Mouse (Mus musculus) brain, embryonic 14.5 days (tissue): Measurements from ENCODE around the gene Hs3st3a1. TPM values are rescaled to one million over a fixed set of nuclear protein-coding genes. Genes with fewer than 3 reads are reported as not detected.

Source experiments
- DNase-seq: peaks from one replicate; pipeline ENCODE4 v3.0.0-alpha.2; 2011; ENCODE audit warnings: low read depth
- CTCF ChIP-seq: fragments of 200-500 bp; IDR thresholded peaks from 2 replicates; pipeline ENCODE4 v1.5.1; 2012; ENCODE audit warnings: inconsistent platforms, mild to moderate bottlenecking, moderate library complexity, borderline replicate concordance; ENCODE audit not compliant: insufficient read depth, insufficient read length; ENCODE audit errors: extremely low read depth
- POLR2A ChIP-seq: fragments of 200-500 bp; IDR thresholded peaks from 2 replicates; pipeline ENCODE4 v1.6.1; 2012; ENCODE audit warnings: mild to moderate bottlenecking, inconsistent platforms, borderline replicate concordance; ENCODE audit not compliant: poor library complexity, insufficient read depth, insufficient read length, severe bottlenecking; ENCODE audit errors: extremely low read depth
- polyA plus RNA-seq: library from polyadenylated mRNA; depleted of rRNA; stranded (reverse); fragments of >200 nt; gene quantifications from 2 replicates; pipeline ENCODE4 v1.2.3, GENCODE M21; 2012; rRNA removed

Gene Hs3st3a1
- 1.4 and 2.6 TPM in 2 replicates for polyA plus RNA-seq

DNA sequence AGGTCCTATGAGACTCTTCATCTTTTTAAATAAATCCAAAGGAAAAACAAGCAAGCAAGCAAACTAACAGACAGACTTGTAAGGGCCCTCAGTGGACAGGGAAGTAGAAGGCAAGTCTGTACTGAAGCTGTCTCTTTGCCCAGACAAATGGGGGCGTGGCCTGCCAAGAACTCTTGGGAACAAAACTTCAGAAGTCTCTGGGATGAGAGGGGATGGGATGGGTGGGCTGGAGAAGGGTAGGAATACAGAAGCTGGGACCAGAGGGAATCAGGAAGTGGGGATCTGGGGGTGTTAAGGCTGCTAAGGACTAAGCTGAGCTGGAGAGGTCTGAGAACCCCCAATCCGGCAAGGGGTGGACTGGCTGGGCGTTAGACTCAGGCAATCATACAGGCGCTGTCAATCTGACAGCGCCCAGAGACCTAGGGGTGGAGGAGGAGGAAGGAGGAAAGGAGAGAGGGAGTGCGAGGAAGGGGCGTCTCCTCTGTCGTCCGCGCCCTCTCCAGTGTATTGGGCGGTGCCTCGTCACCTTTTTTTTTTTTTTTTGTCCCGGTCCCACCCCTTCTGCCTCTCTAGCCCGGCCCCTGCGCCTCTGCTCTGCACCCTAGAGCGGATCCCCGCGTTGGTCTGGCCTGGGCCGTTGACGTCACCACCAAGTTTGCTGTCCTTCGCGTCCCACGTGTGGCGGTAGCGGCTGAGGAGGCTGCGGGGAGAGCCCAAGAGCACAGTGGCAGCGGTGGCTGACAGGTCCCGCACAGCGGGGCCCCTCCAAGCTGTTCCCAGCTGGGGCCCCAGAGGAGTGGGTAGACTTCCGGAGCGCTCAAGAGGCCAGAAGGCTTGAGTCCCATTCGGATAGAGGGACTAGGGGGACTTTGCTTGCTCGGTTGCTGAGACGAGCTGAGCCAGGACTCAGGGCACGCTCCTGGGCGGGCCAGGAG, at the start of gene Hs3st3a1:
TSS of gene Hs3st3a1 (plus strand) at position 722 of the 935 bp plus-strand sequence.
- no peak for TF ChIP-seq POLR2A
- no peak for TF ChIP-seq CTCF
- peak; percentile 74 for DNase-seq

DNA sequence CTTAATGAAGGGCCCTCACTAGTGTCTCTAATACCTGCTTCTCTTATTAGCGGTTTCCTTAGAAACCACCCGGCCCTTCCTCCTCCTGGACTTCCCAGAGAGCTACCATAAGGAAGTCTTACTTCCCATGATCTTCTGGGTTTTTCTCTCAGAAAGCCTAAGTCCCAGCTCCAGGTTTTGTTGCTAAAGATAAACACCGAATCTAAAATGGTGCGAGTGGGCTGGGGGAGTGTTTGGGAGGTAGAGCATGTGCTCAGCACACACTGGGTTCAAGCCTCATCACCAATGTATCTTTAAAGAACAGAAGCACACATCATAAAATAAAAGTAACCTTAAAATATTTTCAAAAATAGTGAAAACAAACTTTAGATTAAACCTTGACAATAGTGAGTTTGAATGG, 48.8 kb upstream of the Hs3st3a1 start:
- no peak for DNase-seq
- TF ChIP-seq POLR2A (no peak), CTCF (no peak)

DNA sequence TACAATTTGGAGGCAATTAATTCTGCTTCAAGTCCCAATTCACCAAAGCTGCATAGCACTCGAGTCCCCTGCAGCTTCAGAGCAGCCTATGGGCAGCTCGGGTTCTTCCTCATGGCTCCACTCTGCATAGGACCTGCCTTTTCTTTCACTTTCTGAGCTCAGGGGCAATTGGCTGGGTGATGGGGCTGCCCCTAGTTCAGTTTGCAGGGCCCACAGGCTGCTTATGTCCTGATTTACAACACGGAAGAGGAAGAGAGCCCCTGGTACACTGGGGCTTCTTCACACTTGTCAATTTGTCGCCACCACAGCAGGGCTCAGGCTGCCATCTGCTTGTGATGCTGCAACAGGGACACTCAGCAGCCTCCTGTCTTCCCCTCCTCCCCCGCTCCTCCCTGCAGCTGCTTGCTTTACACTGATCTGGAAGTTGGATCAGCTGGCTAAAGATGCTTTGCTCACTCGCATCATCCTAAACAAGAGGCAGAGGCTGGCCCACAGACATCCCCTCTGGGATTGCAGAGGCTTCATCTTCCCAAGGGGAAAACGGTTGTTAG, 38.7 kb upstream of the Hs3st3a1 start:
- no peak for TF ChIP-seq CTCF
- no peak for TF ChIP-seq POLR2A
- DNase-seq = peak; percentile 93

DNA sequence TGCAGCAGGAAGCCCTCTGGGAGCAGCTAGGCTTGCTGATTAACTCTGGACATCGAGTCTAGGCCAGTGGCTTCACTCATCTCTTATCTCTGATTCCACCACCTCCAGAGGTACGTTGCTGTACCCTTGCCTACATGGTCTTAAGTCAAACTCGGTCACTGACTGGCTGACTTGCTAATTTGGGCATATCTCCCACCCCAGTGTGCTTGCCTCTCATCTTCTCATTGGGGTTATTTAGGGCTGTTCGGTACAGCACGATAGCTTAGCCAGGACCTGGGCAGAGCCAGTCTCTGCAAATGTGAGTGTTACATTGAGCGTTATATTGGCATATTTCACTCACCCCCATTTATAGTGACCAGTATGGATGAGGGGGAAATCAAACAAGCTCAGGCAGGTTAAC, 38.2 kb upstream of the Hs3st3a1 start:
- TF ChIP-seq POLR2A = no peak
- TF ChIP-seq CTCF = no peak
- DNase-seq = no peak

DNA sequence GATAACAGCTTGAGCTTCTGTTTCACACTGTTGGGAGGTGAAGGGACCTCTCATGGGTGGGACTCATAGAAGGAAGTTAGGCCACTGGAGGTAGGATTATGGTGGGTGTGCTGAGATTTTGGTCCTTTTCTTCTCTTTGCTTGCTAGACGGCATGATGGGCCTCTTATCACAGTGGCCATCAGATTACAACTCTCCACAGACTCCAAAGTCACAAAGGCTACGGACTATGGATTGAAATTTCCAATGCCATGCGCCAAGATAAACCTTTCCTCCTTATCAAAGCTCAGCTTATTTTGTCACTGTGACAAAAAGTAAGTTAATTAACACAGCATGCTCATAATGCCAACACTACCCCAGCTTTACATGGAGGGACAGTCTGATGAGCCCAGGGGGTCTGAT, 37.5 kb upstream of the Hs3st3a1 start:
- no peak for TF ChIP-seq CTCF
- TF ChIP-seq POLR2A = no peak
- DNase-seq = no peak

DNA sequence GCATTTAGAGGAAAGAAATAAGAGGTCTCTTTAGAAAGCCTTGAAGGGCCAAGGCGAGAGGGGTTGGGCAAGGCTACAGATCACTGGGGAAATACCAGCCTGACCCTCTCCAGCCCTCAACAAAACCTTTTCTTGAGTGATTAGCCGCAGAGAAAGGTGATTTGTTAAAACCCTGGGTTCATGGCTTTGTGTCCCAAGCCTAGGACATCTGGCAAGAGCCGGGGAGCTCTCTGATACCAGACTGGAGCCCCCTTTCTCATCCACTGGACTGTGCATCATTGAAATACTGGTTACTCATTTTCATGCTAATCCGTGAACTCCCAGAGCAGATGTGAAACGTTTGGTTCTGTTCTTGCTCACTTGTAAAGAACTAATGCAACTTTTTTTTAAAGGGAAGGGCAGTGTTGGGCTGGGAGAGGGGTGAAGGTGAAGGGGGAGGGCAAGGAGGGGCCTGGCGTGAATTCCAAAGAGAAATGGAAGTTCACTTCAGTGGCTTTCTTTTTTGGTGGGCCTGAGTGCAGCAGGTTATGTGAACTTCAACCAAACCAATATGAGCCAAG, 34.5 kb upstream of the Hs3st3a1 start:
- peak; percentile 62 for DNase-seq
- TF ChIP-seq CTCF (no peak), POLR2A (no peak)

DNA sequence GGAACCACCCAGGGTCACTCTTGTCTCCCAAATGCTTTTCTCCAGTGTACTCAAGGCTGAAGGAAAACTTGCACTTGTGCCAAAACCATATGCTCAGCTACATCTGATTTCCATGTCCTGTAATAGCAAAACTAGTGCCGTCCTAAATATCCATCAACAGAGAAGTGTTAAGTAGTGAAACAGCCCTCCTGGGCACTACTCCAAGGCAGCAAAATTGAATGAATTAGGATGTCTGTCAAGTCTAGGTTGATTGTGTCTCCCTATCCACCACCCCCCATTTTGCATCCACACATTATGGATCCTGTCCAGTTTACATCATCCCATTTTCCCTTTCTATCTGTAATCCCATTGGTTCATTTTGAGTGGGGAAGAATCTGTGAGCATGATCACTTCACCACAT, 16.2 kb upstream of the Hs3st3a1 start:
- no peak for TF ChIP-seq POLR2A
- TF ChIP-seq CTCF = no peak
- DNase-seq = peak; percentile 91

DNA sequence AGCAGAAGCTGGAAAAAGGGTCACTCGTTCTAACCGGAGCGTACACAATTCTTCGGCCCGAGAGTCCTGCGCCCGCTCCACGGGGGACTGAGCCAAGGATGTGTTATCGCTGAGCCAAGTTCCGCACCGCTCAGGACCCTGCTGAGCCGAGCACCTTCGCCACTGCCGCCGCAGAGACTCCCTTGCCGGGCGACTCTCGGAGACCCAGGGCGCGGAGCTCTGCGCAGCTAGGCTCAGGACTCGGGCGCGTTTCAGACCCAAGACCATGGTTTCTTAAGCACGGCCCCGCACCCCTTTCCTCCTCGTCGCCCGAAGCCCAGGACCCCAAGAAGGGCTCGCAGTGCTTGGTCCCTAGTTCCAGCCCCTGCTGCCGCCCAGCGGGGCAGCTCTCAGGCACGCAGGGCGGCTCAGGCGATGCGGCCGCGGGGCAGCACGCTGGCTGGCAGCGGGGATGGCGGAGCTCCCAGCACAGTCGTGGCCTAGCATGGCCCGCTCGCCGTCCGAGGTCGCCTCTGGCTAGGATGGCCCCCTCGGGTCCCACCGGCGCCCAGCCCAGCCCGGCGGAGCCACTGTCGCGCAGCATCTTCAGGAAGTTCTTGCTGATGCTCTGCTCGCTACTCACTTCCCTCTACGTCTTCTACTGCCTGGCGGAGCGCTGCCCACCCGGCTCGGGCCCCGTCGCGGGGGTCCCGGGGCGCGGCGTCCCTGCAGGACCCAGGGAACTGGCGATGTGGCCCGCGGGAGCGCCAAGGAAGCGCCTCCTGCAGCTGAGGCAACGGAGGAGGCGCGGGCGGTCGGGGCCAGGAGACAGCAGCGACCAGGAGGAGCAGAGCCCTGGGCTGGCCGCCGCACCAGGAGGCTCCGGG, 647 bp downstream of the Hs3st3a1 start:
- peak; percentile 62 for DNase-seq
- TF ChIP-seq CTCF (no peak), POLR2A (no peak)

DNA sequence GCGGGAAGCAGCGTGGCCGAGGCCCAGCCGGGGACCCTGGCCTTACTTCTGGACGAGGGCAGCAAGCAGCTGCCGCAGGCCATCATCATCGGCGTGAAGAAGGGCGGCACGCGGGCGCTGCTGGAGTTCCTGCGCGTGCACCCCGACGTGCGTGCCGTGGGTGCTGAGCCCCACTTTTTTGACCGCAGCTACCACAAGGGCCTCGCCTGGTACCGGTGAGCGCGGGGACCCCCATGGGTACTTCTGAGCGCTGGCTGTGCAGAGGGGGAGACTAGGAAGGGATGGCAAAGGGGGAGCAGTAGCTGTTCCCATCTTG, 1.2 kb downstream of the Hs3st3a1 start, which contains the start of gene F930015N05Rik:
TSS of gene F930015N05Rik (minus strand) at position 242 of the 316 bp plus-strand sequence.
- TF ChIP-seq CTCF = no peak
- DNase-seq = no peak

DNA sequence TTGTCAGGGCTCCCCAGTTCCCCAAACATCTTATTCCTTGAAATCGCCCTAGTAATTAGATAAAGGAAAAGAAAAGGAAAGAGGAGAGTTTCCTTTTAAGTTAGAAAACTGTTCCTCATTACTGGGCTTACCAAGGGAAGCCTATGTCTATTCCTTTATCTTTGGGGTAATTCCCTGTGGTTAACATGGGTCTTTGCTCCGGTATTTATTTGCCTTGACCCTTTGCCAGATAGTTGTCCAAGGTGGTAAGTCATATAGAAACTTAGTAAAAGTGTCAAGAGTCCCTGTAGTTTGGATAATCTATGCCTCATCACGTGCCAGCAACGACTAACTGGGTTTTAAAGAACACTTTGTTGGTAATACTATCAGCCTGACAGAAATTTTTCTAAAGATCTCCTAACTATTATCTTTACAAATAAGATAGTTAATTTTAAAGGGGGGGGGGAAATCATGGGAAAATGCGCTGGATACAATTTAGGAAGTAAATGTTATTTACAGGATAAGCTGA, 1.7 kb downstream of the Hs3st3a1 start:
- DNase-seq = no peak
- TF ChIP-seq POLR2A = no peak
- TF ChIP-seq CTCF = no peak

DNA sequence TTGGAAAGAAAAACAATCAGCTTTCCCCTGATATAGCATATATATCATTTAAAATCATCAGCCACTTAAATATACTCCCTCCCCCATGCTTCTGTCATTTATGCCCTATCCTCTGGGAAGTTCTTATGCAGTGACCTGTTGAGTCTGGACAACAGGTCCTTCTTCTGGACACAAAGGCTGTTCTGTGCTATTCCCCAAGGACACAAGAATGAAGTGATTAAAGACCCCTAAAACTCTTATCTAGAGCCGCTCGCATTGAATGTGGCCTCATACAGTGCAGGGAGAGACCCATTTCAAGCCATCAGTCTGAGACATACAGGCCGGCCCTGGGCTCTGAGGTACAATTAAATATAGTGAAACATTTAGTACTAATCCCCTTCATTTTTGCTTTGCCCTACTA, 2.6 kb downstream of the Hs3st3a1 start:
- DNase-seq = peak; percentile 17

More for the DNA sequence above, 2.6 kb downstream of the Hs3st3a1 start:
- no peak for TF ChIP-seq CTCF
- TF ChIP-seq POLR2A = no peak
